Mouse (Mus musculus): Measurements from ENCODE around the gene Sorl1.

Gene Sorl1

GRCm38 (mm10) chr9:42123713-42124576 lies at the start of gene Sorl1:
Sorl1 (minus strand) TSS chr9:42124297.
- in situ Hi-C loops (cut with MboI; ENCODE audit: low pct_unique_long_range_greater_than_20kb in 1 of 2, low sequenced_read_pairs in 2 of 2, unreplicated experiment in 1 of 2) = no loop called here

GRCm38 (mm10) chr9:42173781-42174180 lies 49.7 kb upstream of the Sorl1 start:
- in situ Hi-C loops (cut with MboI; ENCODE audit: low pct_unique_long_range_greater_than_20kb in 1 of 2, low sequenced_read_pairs in 2 of 2, unreplicated experiment in 1 of 2) = no loop called here

GRCm38 (mm10) chr9:42169491-42169890 lies 45.4 kb upstream of the Sorl1 start:
- in situ Hi-C loops (cut with MboI; ENCODE audit: low pct_unique_long_range_greater_than_20kb in 1 of 2, low sequenced_read_pairs in 2 of 2, unreplicated experiment in 1 of 2) = no loop called here

- in situ Hi-C loops (cut with MboI; ENCODE audit: low pct_unique_long_range_greater_than_20kb in 1 of 2, low sequenced_read_pairs in 2 of 2, unreplicated experiment in 1 of 2) = no loop called here
Observed at GRCm38 (mm10) chr9:42169025-42169424, 44.9 kb upstream of the Sorl1 start.

GRCm38 (mm10) chr9:42164930-42165329 lies 40.8 kb upstream of the Sorl1 start:
- in situ Hi-C loops (cut with MboI; ENCODE audit: low pct_unique_long_range_greater_than_20kb in 1 of 2, low sequenced_read_pairs in 2 of 2, unreplicated experiment in 1 of 2) = no loop called here

- in situ Hi-C loops (cut with MboI; ENCODE audit: low pct_unique_long_range_greater_than_20kb in 1 of 2, low sequenced_read_pairs in 2 of 2, unreplicated experiment in 1 of 2) = no loop called here
Observed at GRCm38 (mm10) chr9:42163011-42163410, 38.9 kb upstream of the Sorl1 start.

- in situ Hi-C loops (cut with MboI; ENCODE audit: low pct_unique_long_range_greater_than_20kb in 1 of 2, low sequenced_read_pairs in 2 of 2, unreplicated experiment in 1 of 2) = no loop called here
Observed at GRCm38 (mm10) chr9:42159376-42159775, 35.3 kb upstream of the Sorl1 start.

GRCm38 (mm10) chr9:42158652-42159051 lies 34.6 kb upstream of the Sorl1 start:
- in situ Hi-C loops (cut with MboI; ENCODE audit: low pct_unique_long_range_greater_than_20kb in 1 of 2, low sequenced_read_pairs in 2 of 2, unreplicated experiment in 1 of 2) = no loop called here

GRCm38 (mm10) chr9:42157981-42158380 lies 33.9 kb upstream of the Sorl1 start:
- in situ Hi-C loops (cut with MboI; ENCODE audit: low pct_unique_long_range_greater_than_20kb in 1 of 2, low sequenced_read_pairs in 2 of 2, unreplicated experiment in 1 of 2) = no loop called here

GRCm38 (mm10) chr9:42156566-42156965 lies 32.5 kb upstream of the Sorl1 start:
- in situ Hi-C loops (cut with MboI; ENCODE audit: low pct_unique_long_range_greater_than_20kb in 1 of 2, low sequenced_read_pairs in 2 of 2, unreplicated experiment in 1 of 2) = no loop called here

GRCm38 (mm10) chr9:42154682-42155081 lies 30.6 kb upstream of the Sorl1 start:
- in situ Hi-C loops (cut with MboI; ENCODE audit: low pct_unique_long_range_greater_than_20kb in 1 of 2, low sequenced_read_pairs in 2 of 2, unreplicated experiment in 1 of 2) = no loop called here

- in situ Hi-C loops (cut with MboI; ENCODE audit: low pct_unique_long_range_greater_than_20kb in 1 of 2, low sequenced_read_pairs in 2 of 2, unreplicated experiment in 1 of 2) = no loop called here
Observed at GRCm38 (mm10) chr9:42148816-42149215, 24.7 kb upstream of the Sorl1 start.

- in situ Hi-C loops (cut with MboI; ENCODE audit: low pct_unique_long_range_greater_than_20kb in 1 of 2, low sequenced_read_pairs in 2 of 2, unreplicated experiment in 1 of 2) = no loop called here
Observed at GRCm38 (mm10) chr9:42148036-42148435, 23.9 kb upstream of the Sorl1 start.

- in situ Hi-C loops (cut with MboI; ENCODE audit: low pct_unique_long_range_greater_than_20kb in 1 of 2, low sequenced_read_pairs in 2 of 2, unreplicated experiment in 1 of 2) = no loop called here
Observed at GRCm38 (mm10) chr9:42146463-42146862, 22.4 kb upstream of the Sorl1 start.

- in situ Hi-C loops (cut with MboI; ENCODE audit: low pct_unique_long_range_greater_than_20kb in 1 of 2, low sequenced_read_pairs in 2 of 2, unreplicated experiment in 1 of 2) = no loop called here
Observed at GRCm38 (mm10) chr9:42141549-42142210, 17.6 kb upstream of the Sorl1 start.

GRCm38 (mm10) chr9:42138248-42138858 lies 14.3 kb upstream of the Sorl1 start:
- in situ Hi-C loops (cut with MboI; ENCODE audit: low pct_unique_long_range_greater_than_20kb in 1 of 2, low sequenced_read_pairs in 2 of 2, unreplicated experiment in 1 of 2) = no loop called here

- in situ Hi-C loops (cut with MboI; ENCODE audit: low pct_unique_long_range_greater_than_20kb in 1 of 2, low sequenced_read_pairs in 2 of 2, unreplicated experiment in 1 of 2) = no loop called here
Observed at GRCm38 (mm10) chr9:42137578-42137977, 13.5 kb upstream of the Sorl1 start.

GRCm38 (mm10) chr9:42130793-42131760 lies 7.0 kb upstream of the Sorl1 start:
- in situ Hi-C loops (cut with MboI; ENCODE audit: low pct_unique_long_range_greater_than_20kb in 1 of 2, low sequenced_read_pairs in 2 of 2, unreplicated experiment in 1 of 2) = no loop called here
